Mouse (Mus musculus) adrenal gland, adult 10 weeks (tissue): ENCODE data around the gene Myd88. TPM values are rescaled to one million over a fixed set of nuclear protein-coding genes. Genes with fewer than 3 reads are reported as not detected.

ENCODE experiments used
- polyA plus RNA-seq: library from polyadenylated mRNA; stranded (reverse); fragments of 350-450 nt; fragmentation: Illumina TruSeq; extraction: RNeasy Lipid Tissue Mini Kit (QIAGEN cat#74804); gene quantifications from one replicate; pipeline ENCODE4 v1.2.3, GENCODE M21; 2014; ENCODE audit warnings: low read depth, low replicate concordance

Myd88 gene
- 8.6 TPM for polyA plus RNA-seq

GRCm38 (mm10) chr9:119340909-119341816 lies at the start of gene Myd88:
Myd88 (minus strand) TSS chr9:119341411.

GRCm38 (mm10) chr9:119365284-119365683 lies 24.1 kb upstream of the Myd88 start, which contains the start of gene Slc22a14:
Slc22a14 (minus strand) TSS chr9:119365553.

GRCm38 (mm10) chr9:119357331-119358057 lies 16.3 kb upstream of the Myd88 start, which contains the start of gene Xylb:
Xylb (plus strand) TSS chr9:119357381.

GRCm38 (mm10) chr9:119339558-119340211 lies 1.5 kb downstream of the Myd88 start, which contains the start of gene Acaa1a:
Acaa1a (plus strand) TSS chr9:119339676.

GRCm38 (mm10) chr9:119322289-119323259 lies 18.6 kb downstream of the Myd88 start, which contains the start of gene Oxsr1:
Oxsr1 (minus strand) TSS chr9:119322427.

Other genes starting within 250 kb of the Myd88 start
- gene Plcd1, start 247.9 kb downstream of the Myd88 start, polyA plus RNA-seq = 0.29 TPM
- gene Dlec1, start 238.9 kb downstream of the Myd88 start, polyA plus RNA-seq = 0.93 TPM
- 0.76 TPM for gene Acaa1b, start 184.3 kb downstream of the Myd88 start, polyA plus RNA-seq
- gene Gm47289, start 182.2 kb downstream of the Myd88 start, polyA plus RNA-seq = not detected
- not detected for gene Slc22a13, start 132.3 kb downstream of the Myd88 start, polyA plus RNA-seq
- 42.5 TPM for gene Oxsr1, start 19.0 kb downstream of the Myd88 start, polyA plus RNA-seq
- 3.5 TPM for gene Acaa1a, start 1.7 kb downstream of the Myd88 start, polyA plus RNA-seq
- 0.87 TPM for gene Xylb, start 16.0 kb upstream of the Myd88 start, polyA plus RNA-seq
- not detected for gene Slc22a14, start 24.1 kb upstream of the Myd88 start, polyA plus RNA-seq
- gene Acvr2b, start 60.7 kb upstream of the Myd88 start, polyA plus RNA-seq = 0.82 TPM
- gene Exog, start 103.5 kb upstream of the Myd88 start, polyA plus RNA-seq = 2.2 TPM
- gene Scn5a, start 237.6 kb upstream of the Myd88 start, polyA plus RNA-seq = not detected